Mouse (Mus musculus): Measurements from ENCODE around the gene Mrpl44. TPM values are rescaled to one million over a fixed set of nuclear protein-coding genes. Genes with fewer than 3 reads are reported as not detected.

Mrpl44 gene
- polyA plus RNA-seq (2012; rRNA removed): 5.0 and 5.3 TPM in 2 replicates

- H3K4me3 ChIP-seq (ENCODE audit: control insufficient read depth, low read depth, low read length): peak within 1 kb of the TSS; percentile 96
- H3K36me3 ChIP-seq (ENCODE audit: control insufficient read depth, insufficient read depth, low read length): peaks cover 2% of the 10 kb centered on the region
- H3K27ac ChIP-seq (ENCODE audit: control insufficient read depth, insufficient read depth, low read depth, low read length): peak within 1 kb of the TSS; percentile 55
- H3K4me1 ChIP-seq (ENCODE audit: control insufficient read depth, insufficient read depth, low read length): no peaks in the 10 kb centered on the region
- TF ChIP-seq CTCF (IDR thresholded peaks at IDR 0.05; ENCODE audit: control insufficient read depth, insufficient read depth, insufficient replicate concordance, low read depth, low read length): no peak
- TF ChIP-seq POLR2A (IDR thresholded peaks at IDR 0.05; ENCODE audit: control insufficient read depth, low read depth, low read length): peak; percentile 83; the same call in 1 of the 2 replicates
- no peaks in the 10 kb centered on the region for H3K27me3 ChIP-seq (ENCODE audit: control insufficient read depth, insufficient read depth, low read length)
These were observed at the start of gene Mrpl44, which contains the start of gene Wdfy1 for GRCm38 (mm10) chr1:79775927-79776458. Gene Mrpl44, plus strand, starts transcription at chr1:79776018. Gene Wdfy1, minus strand, starts transcription at chr1:79776143.

GRCm38 (mm10) chr1:79734794-79735193, 41.0 kb upstream of the Mrpl44 start:
- H3K27ac ChIP-seq (ENCODE audit: control insufficient read depth, insufficient read depth, low read depth, low read length): no peak overlapping the region
- H3K27me3 ChIP-seq (ENCODE audit: control insufficient read depth, insufficient read depth, low read length): no peaks in the 10 kb centered on the region
- H3K4me1 ChIP-seq (ENCODE audit: control insufficient read depth, insufficient read depth, low read length): no peaks in the 10 kb centered on the region
- TF ChIP-seq CTCF (IDR thresholded peaks at IDR 0.05; ENCODE audit: control insufficient read depth, insufficient read depth, insufficient replicate concordance, low read depth, low read length) (no peak), POLR2A (IDR thresholded peaks at IDR 0.05; ENCODE audit: control insufficient read depth, low read depth, low read length) (no peak)
- no peak overlapping the region for H3K4me3 ChIP-seq (ENCODE audit: control insufficient read depth, low read depth, low read length)
- H3K36me3 ChIP-seq (ENCODE audit: control insufficient read depth, insufficient read depth, low read length): no peaks in the 10 kb centered on the region

- H3K27me3 ChIP-seq (ENCODE audit: control insufficient read depth, insufficient read depth, low read length): no peaks in the 10 kb centered on the region
These were observed 39.4 kb upstream of the Mrpl44 start for GRCm38 (mm10) chr1:79736408-79736807.

GRCm38 (mm10) chr1:79739726-79740125, 36.1 kb upstream of the Mrpl44 start:
- TF ChIP-seq POLR2A (IDR thresholded peaks at IDR 0.05; ENCODE audit: control insufficient read depth, low read depth, low read length) (no peak), CTCF (IDR thresholded peaks at IDR 0.05; ENCODE audit: control insufficient read depth, insufficient read depth, insufficient replicate concordance, low read depth, low read length) (no peak)
- Histone ChIP-seq H3K4me1 (ENCODE audit: control insufficient read depth, insufficient read depth, low read length) (no peaks in the 10 kb centered on the region), H3K27ac (ENCODE audit: control insufficient read depth, insufficient read depth, low read depth, low read length) (no peak overlapping the region)

More at GRCm38 (mm10) chr1:79736408-79736807, 39.4 kb upstream of the Mrpl44 start:
- TF ChIP-seq CTCF (IDR thresholded peaks at IDR 0.05; ENCODE audit: control insufficient read depth, insufficient read depth, insufficient replicate concordance, low read depth, low read length) (no peak), POLR2A (IDR thresholded peaks at IDR 0.05; ENCODE audit: control insufficient read depth, low read depth, low read length) (no peak)
- Histone ChIP-seq H3K36me3 (ENCODE audit: control insufficient read depth, insufficient read depth, low read length) (no peaks in the 10 kb centered on the region), H3K4me1 (ENCODE audit: control insufficient read depth, insufficient read depth, low read length) (no peaks in the 10 kb centered on the region), H3K27ac (ENCODE audit: control insufficient read depth, insufficient read depth, low read depth, low read length) (no peak overlapping the region), H3K4me3 (ENCODE audit: control insufficient read depth, low read depth, low read length) (no peak overlapping the region)

GRCm38 (mm10) chr1:79741002-79741401, 34.8 kb upstream of the Mrpl44 start:
- H3K27me3 ChIP-seq (ENCODE audit: control insufficient read depth, insufficient read depth, low read length): no peaks in the 10 kb centered on the region
- H3K36me3 ChIP-seq (ENCODE audit: control insufficient read depth, insufficient read depth, low read length): no peaks in the 10 kb centered on the region
- no peaks in the 10 kb centered on the region for H3K4me1 ChIP-seq (ENCODE audit: control insufficient read depth, insufficient read depth, low read length)
- no peak overlapping the region for H3K4me3 ChIP-seq (ENCODE audit: control insufficient read depth, low read depth, low read length)
- no peak overlapping the region for H3K27ac ChIP-seq (ENCODE audit: control insufficient read depth, insufficient read depth, low read depth, low read length)
- no peak for TF ChIP-seq CTCF (IDR thresholded peaks at IDR 0.05; ENCODE audit: control insufficient read depth, insufficient read depth, insufficient replicate concordance, low read depth, low read length)
- no peak for TF ChIP-seq POLR2A (IDR thresholded peaks at IDR 0.05; ENCODE audit: control insufficient read depth, low read depth, low read length)

More at GRCm38 (mm10) chr1:79739726-79740125, 36.1 kb upstream of the Mrpl44 start:
- no peaks in the 10 kb centered on the region for H3K27me3 ChIP-seq (ENCODE audit: control insufficient read depth, insufficient read depth, low read length)
- no peak overlapping the region for H3K4me3 ChIP-seq (ENCODE audit: control insufficient read depth, low read depth, low read length)
- H3K36me3 ChIP-seq (ENCODE audit: control insufficient read depth, insufficient read depth, low read length): no peaks in the 10 kb centered on the region

GRCm38 (mm10) chr1:79742949-79743348, 32.9 kb upstream of the Mrpl44 start:
- TF ChIP-seq POLR2A (IDR thresholded peaks at IDR 0.05; ENCODE audit: control insufficient read depth, low read depth, low read length) (no peak), CTCF (IDR thresholded peaks at IDR 0.05; ENCODE audit: control insufficient read depth, insufficient read depth, insufficient replicate concordance, low read depth, low read length) (no peak)
- Histone ChIP-seq H3K27me3 (ENCODE audit: control insufficient read depth, insufficient read depth, low read length) (no peaks in the 10 kb centered on the region), H3K27ac (ENCODE audit: control insufficient read depth, insufficient read depth, low read depth, low read length) (no peak overlapping the region), H3K4me1 (ENCODE audit: control insufficient read depth, insufficient read depth, low read length) (no peaks in the 10 kb centered on the region), H3K36me3 (ENCODE audit: control insufficient read depth, insufficient read depth, low read length) (no peaks in the 10 kb centered on the region), H3K4me3 (ENCODE audit: control insufficient read depth, low read depth, low read length) (no peak overlapping the region)

GRCm38 (mm10) chr1:79743385-79743784, 32.4 kb upstream of the Mrpl44 start:
- TF ChIP-seq CTCF (IDR thresholded peaks at IDR 0.05; ENCODE audit: control insufficient read depth, insufficient read depth, insufficient replicate concordance, low read depth, low read length): no peak
- TF ChIP-seq POLR2A (IDR thresholded peaks at IDR 0.05; ENCODE audit: control insufficient read depth, low read depth, low read length): no peak

More at GRCm38 (mm10) chr1:79743385-79743784, 32.4 kb upstream of the Mrpl44 start:
- Histone ChIP-seq H3K27ac (ENCODE audit: control insufficient read depth, insufficient read depth, low read depth, low read length) (no peak overlapping the region), H3K4me1 (ENCODE audit: control insufficient read depth, insufficient read depth, low read length) (no peaks in the 10 kb centered on the region), H3K36me3 (ENCODE audit: control insufficient read depth, insufficient read depth, low read length) (no peaks in the 10 kb centered on the region), H3K4me3 (ENCODE audit: control insufficient read depth, low read depth, low read length) (no peak overlapping the region), H3K27me3 (ENCODE audit: control insufficient read depth, insufficient read depth, low read length) (no peaks in the 10 kb centered on the region)
